Mouse (Mus musculus) limb, embryonic 10.5 days (tissue): ENCODE data around the gene Zfp207. TPM values are rescaled to one million over a fixed set of nuclear protein-coding genes. Genes with fewer than 3 reads are reported as not detected.

ENCODE experiments used
- polyA plus RNA-seq: library from polyadenylated mRNA; unstranded; fragments of >200 nt; fragmentation: Nextera tagmentation; extraction: Ambion mirVana; gene quantifications from 2 replicates; pipeline ENCODE4 v1.2.1, GENCODE M21; 2016

The Zfp207 gene
- polyA plus RNA-seq, 1 experiment from 2014 or later, result 314 TPM

Other genes starting within 250 kb of the Zfp207 start
- 33.0 and 40.4 TPM in 2 replicates for gene Tefm, start 241.1 kb upstream of the Zfp207 start, polyA plus RNA-seq
- gene Adap2, start 229.2 kb upstream of the Zfp207 start, polyA plus RNA-seq, result 0.21 and 0.46 TPM in 2 replicates
- gene Rnf135, start 199.4 kb upstream of the Zfp207 start, polyA plus RNA-seq, result 4.2 and 5.0 TPM in 2 replicates
- gene Rhot1, start 174.3 kb upstream of the Zfp207 start, polyA plus RNA-seq, result 51.9 and 53.4 TPM in 2 replicates
- gene Rhbdl3, start 82.4 kb upstream of the Zfp207 start, polyA plus RNA-seq, result 0.34 and 0.85 TPM in 2 replicates
- gene 5730455P16Rik, start 5.2 kb upstream of the Zfp207 start, polyA plus RNA-seq, result 21.3 and 25.0 TPM in 2 replicates
- gene Psmd11, start 45.3 kb downstream of the Zfp207 start, polyA plus RNA-seq, result 362 and 370 TPM in 2 replicates
- 1.4 and 1.6 TPM in 2 replicates for gene Cdk5r1, start 93.7 kb downstream of the Zfp207 start, polyA plus RNA-seq